Mouse (Mus musculus) liver, postnatal 0 days (tissue): ENCODE results near the gene Dnajc5.

ENCODE experiments used
- CTCF ChIP-seq: sonication (generic); IDR thresholded peaks from 2 replicates; pipeline ENCODE4 v1.5.1; 2016; ENCODE audit warnings: antibody characterized with exemption, low read depth
- EP300 ChIP-seq: IDR thresholded peaks from 2 replicates; pipeline ENCODE4 v1.6.1; 2016; ENCODE audit warnings: antibody characterized with exemption, low read depth, mild to moderate bottlenecking

- TF ChIP-seq CTCF (no peak), EP300 (no peak)
These were observed 47.9 kb upstream of the Dnajc5 start for GRCm38 (mm10) chr2:181472256-181472827.
